Mouse (Mus musculus) G1E (cell line): Measurements from ENCODE around the gene Crybg1.

ENCODE experiments used
- CTCF ChIP-seq: IDR thresholded peaks from 2 replicates; pipeline ENCODE4 v1.5.1; 2012; ENCODE audit warnings: low read depth, low read length, inconsistent platforms, mixed read lengths
- GATA1 ChIP-seq: IDR thresholded peaks from 2 replicates; pipeline ENCODE4 v1.6.1; 2012; ENCODE audit warnings: borderline replicate concordance, low read length, inconsistent platforms, mixed read lengths
- GATA2 ChIP-seq: IDR thresholded peaks from 2 replicates; pipeline ENCODE4 v1.6.1; 2012; ENCODE audit warnings: low read depth, low read length, inconsistent platforms, borderline replicate concordance
- POLR2AphosphoS5 ChIP-seq: IDR thresholded peaks from 2 replicates; pipeline ENCODE4 v1.6.1; 2012; ENCODE audit warnings: low read depth, low read length, inconsistent platforms; ENCODE audit not compliant: insufficient replicate concordance
- TAL1 ChIP-seq: conservative IDR thresholded peaks from 2 replicates; pipeline ENCODE4 v1.6.1; 2012; ENCODE audit warnings: low read depth, low read length, inconsistent platforms, mixed read lengths

DNA sequence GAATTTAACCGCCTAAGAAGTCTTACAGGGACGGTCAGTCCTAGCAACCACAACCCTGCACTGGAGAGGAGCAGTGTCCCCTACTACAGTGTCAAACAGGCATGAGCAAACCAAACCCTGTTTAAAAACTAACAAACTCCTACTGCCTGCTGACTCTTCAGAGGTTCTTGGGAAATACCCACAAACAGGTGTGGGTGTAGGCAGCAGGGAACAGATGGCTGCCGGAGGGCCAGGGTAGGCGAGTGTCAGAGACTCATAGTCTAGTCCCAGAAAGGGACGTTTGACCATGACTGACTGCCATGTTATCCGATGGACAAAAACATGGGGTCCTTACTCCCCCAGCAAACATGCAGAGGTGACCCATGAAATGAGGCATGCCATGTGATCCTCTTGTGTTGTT, 97.7 kb downstream of the Crybg1 start:
- TF ChIP-seq CTCF (no peak), GATA1 (no peak), TAL1 (no peak), GATA2 (no peak), POLR2AphosphoS5 (no peak)
